Mouse (Mus musculus): Measurements from ENCODE around the gene Tmprss6.

Gene Tmprss6

GRCm38 (mm10) chr15:78468379-78468937 lies at the start of gene Tmprss6:
Gene Tmprss6, minus strand, starts transcription at chr15:78468634.
- DNase-seq (ENCODE audit: low read depth, low spot score): no peak

DNA sequence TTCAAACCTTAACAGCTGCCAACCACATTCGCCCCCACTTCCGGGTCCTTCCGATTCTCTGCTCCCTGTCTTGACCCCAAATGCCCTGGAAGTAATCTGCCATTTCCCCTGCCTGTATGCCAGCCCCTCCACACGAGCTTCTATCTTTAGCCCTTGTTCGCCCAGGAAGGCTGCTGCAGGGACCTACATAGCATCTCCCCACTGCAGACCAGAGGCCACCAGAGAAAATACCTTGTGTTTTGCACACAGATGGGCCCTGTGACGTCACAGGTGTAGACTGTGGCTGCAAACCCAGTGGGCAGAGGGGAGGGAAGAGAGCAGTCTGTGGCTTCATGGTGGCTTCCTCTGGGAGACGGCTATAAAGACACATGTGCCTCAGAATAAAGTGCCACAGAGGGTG lies 49.8 kb upstream of the Tmprss6 start:
- DNase-seq (ENCODE audit: low read depth, low spot score): no peak

DNA sequence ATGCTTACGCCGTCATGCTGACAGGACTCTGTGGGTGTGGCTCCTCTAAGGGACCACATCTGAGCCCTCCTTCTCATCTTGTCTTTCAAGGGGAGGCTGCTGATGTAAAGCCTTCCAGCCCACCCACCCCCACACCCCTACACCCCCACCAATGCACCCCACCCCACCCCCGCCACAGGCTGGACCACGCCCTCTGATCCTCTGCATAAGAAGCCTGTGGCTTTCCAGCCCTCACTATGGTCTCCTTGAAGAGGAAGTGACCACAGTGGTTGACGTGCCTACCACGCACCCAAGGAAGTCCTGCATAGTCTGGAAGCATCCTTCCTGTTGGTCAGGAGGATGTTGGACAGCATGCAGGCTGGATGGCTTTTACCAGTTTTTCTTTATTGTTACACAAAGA lies 47.3 kb upstream of the Tmprss6 start:
- DNase-seq (ENCODE audit: low read depth, low spot score): no peak

DNA sequence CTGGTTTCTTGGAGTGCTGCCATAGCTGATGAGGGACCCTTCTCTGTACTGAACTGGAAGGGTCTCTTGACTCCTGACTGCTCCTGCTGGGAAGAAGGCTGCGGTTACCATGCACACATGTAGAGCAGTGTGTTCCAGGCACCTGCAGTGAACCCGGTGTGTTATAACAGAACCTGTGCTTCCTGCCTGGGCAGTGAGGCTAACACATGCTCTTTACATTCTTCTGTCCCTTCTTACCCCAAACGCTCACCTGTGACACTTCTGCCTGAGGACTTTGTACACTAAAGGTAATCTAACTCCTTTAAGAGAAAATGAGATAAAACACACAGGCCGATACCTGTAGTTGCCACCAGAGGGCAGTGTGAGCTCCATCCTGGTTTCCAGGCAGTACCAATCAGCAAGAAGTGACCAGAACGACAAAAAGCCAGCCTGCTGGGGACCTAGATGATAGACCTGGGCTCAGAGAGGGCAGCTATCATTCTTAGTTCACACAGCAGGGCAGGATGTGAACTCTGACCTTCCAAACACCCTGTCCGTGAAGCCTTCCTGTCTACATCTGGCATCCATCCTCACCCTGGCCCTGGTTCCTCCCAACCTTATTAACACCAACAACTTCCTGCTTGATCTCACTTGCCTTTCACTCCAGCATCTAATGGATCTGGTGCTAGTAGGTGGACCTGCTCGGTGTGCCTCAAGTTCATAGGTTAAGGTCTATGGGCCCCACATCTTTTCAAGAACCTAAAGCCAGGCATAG lies 46.1 kb upstream of the Tmprss6 start:
- peak; percentile 82 for DNase-seq (ENCODE audit: low read depth, low spot score)

GRCm38 (mm10) chr15:78513019-78513418 lies 44.6 kb upstream of the Tmprss6 start:
- DNase-seq (ENCODE audit: low read depth, low spot score): no peak

DNA sequence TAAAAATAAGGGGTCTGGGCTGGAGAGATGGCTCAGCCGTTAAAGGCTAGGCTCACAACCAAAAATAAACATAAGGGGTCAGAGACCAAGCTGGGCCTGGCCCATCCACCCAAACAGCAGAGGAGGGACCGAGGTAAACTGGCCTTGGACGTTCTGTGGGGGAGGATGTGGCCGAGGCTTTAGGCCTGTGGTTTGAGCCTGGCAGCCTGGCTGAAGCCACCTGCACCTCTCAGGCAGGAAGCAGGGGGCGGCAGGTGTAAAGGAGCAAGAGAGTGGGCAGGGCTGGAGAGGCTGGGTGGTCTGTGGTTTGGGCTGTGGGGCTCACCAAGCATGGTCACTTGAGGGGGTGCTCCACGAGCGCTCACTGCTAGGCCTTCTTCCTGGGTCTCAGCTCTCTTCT lies 43.5 kb upstream of the Tmprss6 start:
- DNase-seq (ENCODE audit: low read depth, low spot score): no peak

DNA sequence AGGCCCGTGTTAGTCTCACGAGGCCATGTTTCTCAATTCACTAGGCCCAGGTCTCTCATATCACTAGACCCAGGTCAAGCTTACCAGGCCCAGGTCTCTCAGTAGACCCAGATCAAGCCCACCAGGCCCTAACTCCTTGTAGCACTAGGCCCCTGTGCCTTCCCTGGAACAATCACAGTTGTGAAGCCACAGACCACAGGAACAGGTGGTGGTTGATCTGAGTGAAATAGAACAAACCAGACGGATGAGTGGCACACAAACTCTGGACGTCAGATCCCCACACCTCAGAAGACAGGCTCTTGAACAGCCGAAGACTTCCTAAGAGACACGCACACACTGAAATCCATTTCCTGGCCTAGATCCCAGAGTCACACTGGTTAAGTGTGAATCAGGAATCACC lies 42.3 kb upstream of the Tmprss6 start:
- DNase-seq (ENCODE audit: low read depth, low spot score): no peak

DNA sequence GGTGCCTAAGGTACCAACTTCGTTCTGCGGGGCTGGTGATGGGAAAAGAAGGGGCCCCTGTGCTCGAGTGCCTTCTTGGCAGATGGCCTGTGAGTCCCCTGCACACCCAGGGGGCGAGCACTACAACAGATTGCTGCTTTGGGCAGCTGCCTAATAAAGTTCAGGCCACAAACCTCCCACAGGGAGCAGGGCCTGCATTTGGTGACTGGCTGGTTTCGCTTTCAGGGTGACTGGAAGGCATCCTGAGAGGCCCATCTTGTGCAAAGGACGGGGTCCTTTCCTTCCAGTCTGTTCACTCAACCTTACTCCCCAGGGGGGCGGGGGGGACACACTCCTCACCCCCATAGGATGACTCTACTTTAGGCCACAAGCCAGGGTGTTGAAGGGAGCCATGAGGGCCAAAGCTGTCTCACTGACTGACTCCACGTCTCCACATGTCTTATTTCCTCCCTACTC lies 41.7 kb upstream of the Tmprss6 start:
- DNase-seq (ENCODE audit: low read depth, low spot score): no peak

- peak; percentile 77 for DNase-seq (ENCODE audit: low read depth, low spot score)
Observed at GRCm38 (mm10) chr15:78509297-78509899, 41.0 kb upstream of the Tmprss6 start.

GRCm38 (mm10) chr15:78508443-78508842 lies 40.0 kb upstream of the Tmprss6 start:
- no peak for DNase-seq (ENCODE audit: low read depth, low spot score)

GRCm38 (mm10) chr15:78505541-78505940 lies 37.1 kb upstream of the Tmprss6 start:
- DNase-seq (ENCODE audit: low read depth, low spot score): no peak

- DNase-seq (ENCODE audit: low read depth, low spot score): no peak
Observed at GRCm38 (mm10) chr15:78504816-78505215, 36.4 kb upstream of the Tmprss6 start.

- DNase-seq (ENCODE audit: low read depth, low spot score): no peak
Observed at GRCm38 (mm10) chr15:78504013-78504412, 35.6 kb upstream of the Tmprss6 start.

DNA sequence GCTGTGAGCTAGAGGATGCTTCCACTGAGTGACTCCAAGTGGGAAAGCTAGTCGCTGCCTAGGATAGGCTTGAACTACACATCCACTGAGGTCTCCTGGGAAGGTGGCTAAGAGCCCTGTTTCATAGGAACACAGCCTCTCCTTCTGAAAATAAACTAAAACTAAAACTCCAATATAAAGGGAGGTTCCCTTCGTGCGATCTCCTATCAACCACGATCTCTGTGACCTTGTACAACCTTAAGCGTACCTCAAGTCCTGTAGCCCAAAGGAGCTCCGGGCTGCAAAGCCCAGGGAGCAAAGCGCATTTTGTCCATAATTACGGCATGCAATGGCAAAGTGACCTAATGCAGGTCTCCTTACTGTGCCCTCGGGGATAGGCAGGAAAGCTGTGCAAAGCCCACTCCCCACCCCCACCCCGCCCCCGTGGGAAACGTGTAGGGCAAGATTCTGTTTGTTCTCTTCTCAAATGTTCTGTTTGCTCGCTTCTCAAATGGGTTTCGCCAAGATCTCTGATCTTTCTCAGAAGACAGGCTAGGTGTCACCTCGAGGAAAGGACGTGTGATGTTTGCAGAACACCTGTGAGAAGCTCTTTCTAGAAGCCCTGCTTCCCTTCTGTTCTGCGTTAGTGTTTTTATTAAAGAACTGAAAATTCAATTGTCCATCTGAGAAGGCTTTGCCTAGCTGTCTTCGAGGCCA lies 34.2 kb upstream of the Tmprss6 start:
- no peak for DNase-seq (ENCODE audit: low read depth, low spot score)

GRCm38 (mm10) chr15:78494968-78495406 lies 26.6 kb upstream of the Tmprss6 start, which contains the start of gene Il2rb:
Gene Il2rb, minus strand, starts transcription at chr15:78495271.
- DNase-seq (ENCODE audit: low read depth, low spot score): no peak

GRCm38 (mm10) chr15:78493401-78494010 lies 25.1 kb upstream of the Tmprss6 start:
- no peak for DNase-seq (ENCODE audit: low read depth, low spot score)

GRCm38 (mm10) chr15:78491301-78491700 lies 22.9 kb upstream of the Tmprss6 start:
- DNase-seq (ENCODE audit: low read depth, low spot score): no peak

DNA sequence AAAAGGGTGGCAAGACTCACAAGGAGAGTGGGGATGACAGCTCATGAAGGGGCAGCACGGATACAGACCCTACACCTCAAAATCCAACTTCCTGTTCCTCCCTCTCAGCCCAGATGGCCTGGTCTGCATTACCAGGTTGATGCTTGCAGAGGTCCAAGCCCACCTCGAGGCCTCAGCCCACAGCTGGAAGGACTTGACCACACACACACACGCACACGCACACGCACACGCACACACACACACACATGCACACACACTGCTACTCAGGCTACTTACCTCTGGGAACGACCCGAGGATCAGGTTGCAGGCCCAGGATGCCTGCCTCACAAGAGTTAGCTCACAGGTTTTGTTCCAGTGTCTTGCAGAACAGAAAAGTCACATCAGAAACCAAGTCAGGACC lies 21.5 kb upstream of the Tmprss6 start:
- no peak for DNase-seq (ENCODE audit: low read depth, low spot score)

GRCm38 (mm10) chr15:78489248-78489647 lies 20.8 kb upstream of the Tmprss6 start:
- no peak for DNase-seq (ENCODE audit: low read depth, low spot score)

DNA sequence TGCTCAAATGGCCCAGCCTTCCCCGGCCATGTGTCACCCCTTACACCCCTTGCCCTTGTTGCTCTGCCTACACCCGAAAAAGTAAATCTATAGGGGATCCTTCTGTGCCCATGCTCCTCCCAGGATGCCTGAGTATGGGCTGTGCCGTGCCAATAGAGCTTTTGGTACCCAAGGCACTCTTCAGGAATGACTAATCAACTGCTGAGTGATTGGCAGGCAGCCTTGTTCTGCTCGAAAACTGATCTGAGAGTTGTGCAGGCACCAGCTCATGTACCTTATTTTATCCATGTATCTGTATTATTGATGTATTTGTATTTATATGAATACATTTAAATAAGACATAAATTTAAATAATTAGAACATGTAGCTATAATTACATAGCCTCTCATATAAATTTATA lies 18.6 kb upstream of the Tmprss6 start:
- no peak for DNase-seq (ENCODE audit: low read depth, low spot score)

DNA sequence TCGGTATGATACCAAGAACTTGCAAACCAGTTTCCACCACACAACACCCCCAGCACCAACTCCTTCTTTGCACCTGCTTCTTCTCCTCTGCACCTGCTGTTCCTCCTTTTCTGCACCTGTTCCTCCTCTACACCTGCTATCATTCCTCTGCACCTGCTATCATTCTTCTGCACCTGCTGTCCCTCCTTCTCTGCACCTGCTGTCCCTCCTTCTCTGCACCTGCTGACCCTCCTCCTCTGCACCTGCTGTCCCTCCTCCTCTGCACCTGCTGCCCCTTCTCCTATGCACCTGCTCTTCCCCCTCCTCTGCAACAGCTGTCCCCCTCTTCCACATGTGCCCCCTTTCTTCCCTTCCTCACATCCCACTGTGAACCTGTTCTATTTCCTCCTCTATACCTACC lies 18.1 kb upstream of the Tmprss6 start:
- no peak for DNase-seq (ENCODE audit: low read depth, low spot score)

DNA sequence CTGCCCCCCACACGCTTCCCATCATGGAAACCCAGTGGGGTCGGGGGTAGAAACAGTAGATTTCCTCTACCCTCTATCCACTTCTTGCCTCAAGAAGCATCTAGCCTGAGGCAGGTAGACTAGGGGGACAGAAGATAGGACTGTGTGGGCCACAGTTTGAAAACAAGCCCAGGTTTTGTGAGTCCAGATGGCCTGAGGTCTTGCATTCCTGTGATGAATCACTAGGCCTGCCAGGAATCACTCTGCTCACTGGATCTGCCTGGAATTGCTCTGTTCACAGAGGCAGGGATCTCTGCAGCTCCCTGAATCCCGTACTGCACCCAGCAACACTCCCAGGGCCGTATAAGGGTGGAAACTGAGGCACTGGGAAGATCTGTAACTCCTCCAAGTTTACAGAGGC lies 14.9 kb upstream of the Tmprss6 start:
- no peak for DNase-seq (ENCODE audit: low read depth, low spot score)
